Mouse (Mus musculus): ENCODE measurements at regions not wholly inside any gene's neighbourhood (a gene's known extent, or its start where the extent isn't known, plus 50 kb on each side); places are given as distances from the start of the nearest gene placed in this dataset.

- no peak for DNase-seq
Measured at GRCm38 (mm10) chr12:70774006-70774405, 51.3 kb upstream of the Frmd6 start.

GRCm38 (mm10) chr12:70774816-70775591, 50.3 kb upstream of the Frmd6 start:
- no peak for DNase-seq
